Mouse (Mus musculus) forebrain, embryonic 12.5 days (tissue): Measurements from ENCODE around the gene Pom121. TPM values are rescaled to one million over a fixed set of nuclear protein-coding genes. Genes with fewer than 3 reads are reported as not detected.

Experiments
- ATAC-seq: fragments of 200-750 bp; cut with Nextera tagmentation; 2 replicates; pipeline ENCODE4 v1.8.0; 2017; ENCODE audit warnings: moderate TSS enrichment; ENCODE audit not compliant: low FRiP score
- H3K27ac ChIP-seq: fragments of 300-500 bp; sonication (generic); 2 replicates; pipeline ENCODE4 v1.5.1; 2016; ENCODE audit warnings: mild to moderate bottlenecking
- H3K27me3 ChIP-seq: fragments of 300-500 bp; sonication (generic); 2 replicates; pipeline ENCODE4 v1.6.1; 2016; ENCODE audit warnings: mild to moderate bottlenecking
- H3K36me3 ChIP-seq: fragments of 300-500 bp; sonication (generic); replicated peaks from 2 replicates; pipeline ENCODE4 v1.6.1; 2016; ENCODE audit warnings: mild to moderate bottlenecking
- H3K4me1 ChIP-seq: fragments of 300-500 bp; sonication (generic); 2 replicates; pipeline ENCODE4 v1.6.1; 2016
- H3K4me2 ChIP-seq: fragments of 300-500 bp; sonication (generic); 2 replicates; pipeline ENCODE4 v1.6.1; 2016; ENCODE audit warnings: mild to moderate bottlenecking, moderate library complexity
- H3K4me3 ChIP-seq: fragments of 300-500 bp; sonication (generic); replicated peaks from 2 replicates; pipeline ENCODE4 v1.5.1; 2016; ENCODE audit warnings: mild to moderate bottlenecking
- H3K9ac ChIP-seq: fragments of 300-500 bp; sonication (generic); 2 replicates; pipeline ENCODE4 v1.6.1; 2016; ENCODE audit warnings: mild to moderate bottlenecking
- H3K9me3 ChIP-seq: fragments of 300-500 bp; sonication (generic); 2 replicates; pipeline ENCODE4 v1.6.1; 2016
- WGBS: fragments of 180-500 bp; shearing (Covaris S2); methylation state at CpG from one replicate; pipeline ENCODE4 v1.1.7; 2016; 5-methylcytosine and 5-hydroxymethylcytosine counted together
- polyA plus RNA-seq: library from polyadenylated mRNA; unstranded; fragments of >200 nt; fragmentation: Nextera tagmentation; extraction: Ambion mirVana; gene quantifications from 2 replicates; pipeline ENCODE4 v1.2.1, GENCODE M21; 2016

Gene Pom121
- polyA plus RNA-seq, 1 experiment from 2014 or later, result 23.4 TPM

GRCm38 (mm10) chr5:135367841-135368240, 26.5 kb downstream of the Pom121 start:
- Histone ChIP-seq H3K9me3 (no peaks in the 10 kb centered on the region), H3K27me3 (peaks cover 7% of the 10 kb centered on the region; the same call in 1 of the 2 replicates), H3K4me3 (no peak overlapping the region), H3K4me2 (no peak overlapping the region), H3K36me3 (peaks cover 14% of the 10 kb centered on the region), H3K27ac (no peak overlapping the region), H3K9ac (no peak overlapping the region), H3K4me1 (peaks cover 18% of the 10 kb centered on the region)
- ATAC-seq, result no peak
- WGBS, result 53% methylated on average over 6 of the region's 6 CpGs

GRCm38 (mm10) chr5:135363540-135363939, 30.8 kb downstream of the Pom121 start:
- no peak for ATAC-seq

GRCm38 (mm10) chr5:135362572-135362971, 31.8 kb downstream of the Pom121 start:
- WGBS, result 94% methylated on average over 3 of the region's 3 CpGs
- Histone ChIP-seq H3K4me1 (no peaks in the 10 kb centered on the region), H3K9ac (no peak overlapping the region), H3K27me3 (peaks cover 7% of the 10 kb centered on the region; the same call in 1 of the 2 replicates), H3K9me3 (peaks cover 2% of the 10 kb centered on the region), H3K27ac (no peak overlapping the region), H3K36me3 (no peaks in the 10 kb centered on the region), H3K4me2 (no peak overlapping the region), H3K4me3 (no peak overlapping the region)
- ATAC-seq, result no peak

More at GRCm38 (mm10) chr5:135363540-135363939, 30.8 kb downstream of the Pom121 start:
- H3K27me3 ChIP-seq, result peaks cover 7% of the 10 kb centered on the region; the same call in 1 of the 2 replicates
- no peak overlapping the region for H3K4me3 ChIP-seq
- H3K4me2 ChIP-seq, result no peak overlapping the region
- no peaks in the 10 kb centered on the region for H3K9me3 ChIP-seq
- no peaks in the 10 kb centered on the region for H3K36me3 ChIP-seq
- H3K4me1 ChIP-seq, result no peaks in the 10 kb centered on the region
- no peak overlapping the region for H3K27ac ChIP-seq
- 24% methylated on average over 12 of the region's 12 CpGs for WGBS
- no peak overlapping the region for H3K9ac ChIP-seq

GRCm38 (mm10) chr5:135359772-135360171, 34.6 kb downstream of the Pom121 start:
- Histone ChIP-seq H3K9ac (no peak overlapping the region), H3K27ac (no peak overlapping the region), H3K27me3 (peaks cover 2% of the 10 kb centered on the region; the same call in 1 of the 2 replicates), H3K9me3 (peaks cover 4% of the 10 kb centered on the region), H3K4me2 (no peak overlapping the region), H3K36me3 (no peaks in the 10 kb centered on the region), H3K4me3 (no peak overlapping the region), H3K4me1 (no peaks in the 10 kb centered on the region)
- 83% methylated on average over 2 of the region's 2 CpGs for WGBS
- ATAC-seq, result no peak

GRCm38 (mm10) chr5:135357556-135357955, 36.8 kb downstream of the Pom121 start:
- H3K27me3 ChIP-seq, result peaks cover 17% of the 10 kb centered on the region
- WGBS, result 89% methylated on average over 2 of the region's 2 CpGs
- no peak overlapping the region for H3K9ac ChIP-seq
- H3K4me3 ChIP-seq, result no peak overlapping the region
- H3K27ac ChIP-seq, result no peak overlapping the region
- no peaks in the 10 kb centered on the region for H3K4me1 ChIP-seq
- no peak overlapping the region for H3K4me2 ChIP-seq
- ATAC-seq, result no peak
- H3K36me3 ChIP-seq, result no peaks in the 10 kb centered on the region
- H3K9me3 ChIP-seq, result peaks cover 4% of the 10 kb centered on the region

GRCm38 (mm10) chr5:135356090-135356489, 38.3 kb downstream of the Pom121 start:
- no peak overlapping the region for H3K4me3 ChIP-seq
- peaks cover 18% of the 10 kb centered on the region for H3K27me3 ChIP-seq
- H3K4me1 ChIP-seq, result no peaks in the 10 kb centered on the region
- peaks cover 4% of the 10 kb centered on the region for H3K9me3 ChIP-seq
- no peaks in the 10 kb centered on the region for H3K36me3 ChIP-seq
- no peak for ATAC-seq
- no peak overlapping the region for H3K4me2 ChIP-seq
- 82% methylated on average over 1 of the region's 1 CpGs for WGBS
- no peak overlapping the region for H3K27ac ChIP-seq
- H3K9ac ChIP-seq, result no peak overlapping the region

GRCm38 (mm10) chr5:135353564-135353963, 40.8 kb downstream of the Pom121 start:
- Histone ChIP-seq H3K27me3 (peaks cover 18% of the 10 kb centered on the region), H3K4me2 (peak overlapping the region; percentile 10; the same call in 1 of the 2 replicates), H3K4me3 (no peak overlapping the region), H3K4me1 (no peaks in the 10 kb centered on the region), H3K27ac (no peak overlapping the region), H3K36me3 (no peaks in the 10 kb centered on the region), H3K9ac (no peak overlapping the region), H3K9me3 (peaks cover 12% of the 10 kb centered on the region)
- WGBS, result 18% methylated on average over 20 of the region's 20 CpGs
- ATAC-seq, result no peak

- ATAC-seq, result no peak
- 56% methylated on average over 9 of the region's 9 CpGs for WGBS
- peaks cover 18% of the 10 kb centered on the region for H3K27me3 ChIP-seq
- H3K9me3 ChIP-seq, result peaks cover 12% of the 10 kb centered on the region
- no peaks in the 10 kb centered on the region for H3K4me1 ChIP-seq
- peak within 1 kb of the TSS; percentile 10; the same call in 1 of the 2 replicates for H3K4me2 ChIP-seq
- H3K27ac ChIP-seq, result no peak within 1 kb of the TSS
- H3K4me3 ChIP-seq, result no peak within 1 kb of the TSS
- no peaks in the 10 kb centered on the region for H3K36me3 ChIP-seq
- no peak within 1 kb of the TSS for H3K9ac ChIP-seq
These were observed 41.4 kb downstream of the Pom121 start, which contains the start of gene Trim50 for GRCm38 (mm10) chr5:135352995-135353394. Gene Trim50 (plus strand): TSS chr5:135353295.

GRCm38 (mm10) chr5:135351606-135352005, 42.7 kb downstream of the Pom121 start:
- H3K27me3 ChIP-seq, result peaks cover 18% of the 10 kb centered on the region
- H3K4me2 ChIP-seq, result no peak overlapping the region
- H3K36me3 ChIP-seq, result no peaks in the 10 kb centered on the region
- no peaks in the 10 kb centered on the region for H3K4me1 ChIP-seq
- no peak for ATAC-seq
- no peak overlapping the region for H3K9ac ChIP-seq
- H3K4me3 ChIP-seq, result no peak overlapping the region
- peaks cover 9% of the 10 kb centered on the region for H3K9me3 ChIP-seq
- whole genome bisulfite sequencing, result 89% methylated on average over 13 of the region's 13 CpGs
- H3K27ac ChIP-seq, result no peak overlapping the region

- H3K4me1 ChIP-seq, result no peaks in the 10 kb centered on the region
- peaks cover 9% of the 10 kb centered on the region for H3K9me3 ChIP-seq
- no peak within 1 kb of the TSS for H3K4me3 ChIP-seq
- WGBS, result 92% methylated on average over 35 of the region's 35 CpGs
- ATAC-seq, result no peak
- H3K4me2 ChIP-seq, result no peak within 1 kb of the TSS
- H3K9ac ChIP-seq, result no peak within 1 kb of the TSS
- H3K27ac ChIP-seq, result no peak within 1 kb of the TSS
- peaks cover 18% of the 10 kb centered on the region for H3K27me3 ChIP-seq
- no peaks in the 10 kb centered on the region for H3K36me3 ChIP-seq
These were observed 44.5 kb downstream of the Pom121 start, which contains the start of gene Fkbp6 for GRCm38 (mm10) chr5:135349862-135350261. Gene Fkbp6 (minus strand): TSS chr5:135350044.

GRCm38 (mm10) chr5:135347511-135348011, 46.8 kb downstream of the Pom121 start:
- ATAC-seq, result no peak
- no peaks in the 10 kb centered on the region for H3K36me3 ChIP-seq
- no peak overlapping the region for H3K9ac ChIP-seq
- no peaks in the 10 kb centered on the region for H3K4me1 ChIP-seq
- peaks cover 9% of the 10 kb centered on the region for H3K9me3 ChIP-seq
- H3K4me2 ChIP-seq, result no peak overlapping the region
- H3K4me3 ChIP-seq, result no peak overlapping the region
- peaks cover 1% of the 10 kb centered on the region; the same call in 1 of the 2 replicates for H3K27me3 ChIP-seq
- WGBS, result 71% methylated on average over 4 of the region's 4 CpGs
- H3K27ac ChIP-seq, result no peak overlapping the region

- H3K27me3 ChIP-seq, result no peaks in the 10 kb centered on the region; the same call in 1 of the 2 replicates
- H3K36me3 ChIP-seq, result no peaks in the 10 kb centered on the region
- no peak overlapping the region for H3K4me3 ChIP-seq
- ATAC-seq, result no peak
- H3K27ac ChIP-seq, result no peak overlapping the region
- H3K4me2 ChIP-seq, result no peak overlapping the region
- 21% methylated on average over 1 of the region's 1 CpGs for WGBS
- peaks cover 9% of the 10 kb centered on the region for H3K9me3 ChIP-seq
- H3K9ac ChIP-seq, result no peak overlapping the region
- H3K4me1 ChIP-seq, result no peaks in the 10 kb centered on the region
These were observed 47.9 kb downstream of the Pom121 start for GRCm38 (mm10) chr5:135346430-135346829.

GRCm38 (mm10) chr5:135345989-135346388, 48.4 kb downstream of the Pom121 start:
- peaks cover 9% of the 10 kb centered on the region for H3K9me3 ChIP-seq
- no peaks in the 10 kb centered on the region for H3K4me1 ChIP-seq
- ATAC-seq, result no peak
- no peaks in the 10 kb centered on the region; the same call in 1 of the 2 replicates for H3K27me3 ChIP-seq
- H3K4me3 ChIP-seq, result no peak overlapping the region
- no peak overlapping the region for H3K27ac ChIP-seq
- H3K4me2 ChIP-seq, result no peak overlapping the region
- no peak overlapping the region for H3K9ac ChIP-seq
- H3K36me3 ChIP-seq, result no peaks in the 10 kb centered on the region
- WGBS, result 78% methylated on average over 7 of the region's 7 CpGs
